Mouse (Mus musculus) forebrain, embryonic 10.5 days (tissue): ENCODE data around the gene Spryd4. TPM values are rescaled to one million over a fixed set of nuclear protein-coding genes. Genes with fewer than 3 reads are reported as not detected.

Experiments
- DNase-seq: peaks from one replicate; pipeline ENCODE4 v3.0.0-alpha.2; 2017; ENCODE audit warnings: low spot score; ENCODE audit errors: extremely low spot score
- H3K27ac ChIP-seq: fragments of 300-500 bp; sonication (generic); 2 replicates; pipeline ENCODE4 v1.5.1; 2016; ENCODE audit warnings: mild to moderate bottlenecking
- H3K27me3 ChIP-seq: fragments of 300-500 bp; sonication (generic); 2 replicates; pipeline ENCODE4 v1.6.1; 2016; ENCODE audit warnings: mild to moderate bottlenecking; ENCODE audit not compliant: poor library complexity, severe bottlenecking
- H3K36me3 ChIP-seq: fragments of 300-500 bp; sonication (generic); replicated peaks from 2 replicates; pipeline ENCODE4 v1.6.1; 2016; ENCODE audit warnings: mild to moderate bottlenecking, moderate library complexity
- H3K4me1 ChIP-seq: fragments of 300-500 bp; sonication (generic); 2 replicates; pipeline ENCODE4 v1.6.1; 2016
- H3K4me3 ChIP-seq: fragments of 300-500 bp; sonication (generic); 2 replicates; pipeline ENCODE4 v1.5.1; 2016; ENCODE audit warnings: mild to moderate bottlenecking, moderate library complexity
- H3K9me3 ChIP-seq: fragments of 300-500 bp; sonication (generic); 2 replicates; pipeline ENCODE4 v1.6.1; 2016; ENCODE audit warnings: mild to moderate bottlenecking, moderate library complexity
- whole genome bisulfite sequencing: fragments of 180-500 bp; shearing (Covaris S2); methylation state at CpG from one replicate; pipeline ENCODE4 v1.1.7; 2016; 5-methylcytosine and 5-hydroxymethylcytosine counted together
- polyA plus RNA-seq: library from polyadenylated mRNA; unstranded; fragments of >200 nt; fragmentation: Nextera tagmentation; extraction: Ambion mirVana; gene quantifications from 2 replicates; pipeline ENCODE4 v1.2.1, GENCODE M21; 2016

Gene Spryd4
- polyA plus RNA-seq, 1 experiment from 2014 or later: 29.9 TPM

- Histone ChIP-seq H3K27ac (peak overlapping the region; percentile 1; the same call in 1 of the 2 replicates), H3K27me3 (no peaks in the 10 kb centered on the region), H3K9me3 (no peaks in the 10 kb centered on the region), H3K36me3 (peaks cover 80% of the 10 kb centered on the region), H3K4me3 (no peak overlapping the region), H3K4me1 (peaks cover 40% of the 10 kb centered on the region)
- 89% methylated on average over 15 of the region's 15 CpGs for WGBS
- no peak for DNase-seq
These were observed 26.3 kb upstream of the Spryd4 start for GRCm38 (mm10) chr10:128237807-128238480.

- Histone ChIP-seq H3K27me3 (no peaks in the 10 kb centered on the region), H3K36me3 (peaks cover 64% of the 10 kb centered on the region), H3K9me3 (no peaks in the 10 kb centered on the region), H3K4me1 (peaks cover 46% of the 10 kb centered on the region), H3K4me3 (no peak overlapping the region), H3K27ac (peak overlapping the region; percentile 48; the same call in 1 of the 2 replicates)
- 58% methylated on average over 4 of the region's 4 CpGs for WGBS
- DNase-seq: no peak
These were observed 24.7 kb upstream of the Spryd4 start for GRCm38 (mm10) chr10:128236321-128236720.

GRCm38 (mm10) chr10:128232420-128232985 is 20.9 kb upstream of the Spryd4 start:
- Histone ChIP-seq H3K27ac (peak overlapping the region; percentile 100), H3K4me3 (peak overlapping the region; percentile 87), H3K27me3 (no peaks in the 10 kb centered on the region), H3K9me3 (no peaks in the 10 kb centered on the region), H3K36me3 (peaks cover 26% of the 10 kb centered on the region), H3K4me1 (peaks cover 50% of the 10 kb centered on the region)
- peak; percentile 70 for DNase-seq
- under 1% methylated on average over 14 of the region's 14 CpGs for WGBS

DNA sequence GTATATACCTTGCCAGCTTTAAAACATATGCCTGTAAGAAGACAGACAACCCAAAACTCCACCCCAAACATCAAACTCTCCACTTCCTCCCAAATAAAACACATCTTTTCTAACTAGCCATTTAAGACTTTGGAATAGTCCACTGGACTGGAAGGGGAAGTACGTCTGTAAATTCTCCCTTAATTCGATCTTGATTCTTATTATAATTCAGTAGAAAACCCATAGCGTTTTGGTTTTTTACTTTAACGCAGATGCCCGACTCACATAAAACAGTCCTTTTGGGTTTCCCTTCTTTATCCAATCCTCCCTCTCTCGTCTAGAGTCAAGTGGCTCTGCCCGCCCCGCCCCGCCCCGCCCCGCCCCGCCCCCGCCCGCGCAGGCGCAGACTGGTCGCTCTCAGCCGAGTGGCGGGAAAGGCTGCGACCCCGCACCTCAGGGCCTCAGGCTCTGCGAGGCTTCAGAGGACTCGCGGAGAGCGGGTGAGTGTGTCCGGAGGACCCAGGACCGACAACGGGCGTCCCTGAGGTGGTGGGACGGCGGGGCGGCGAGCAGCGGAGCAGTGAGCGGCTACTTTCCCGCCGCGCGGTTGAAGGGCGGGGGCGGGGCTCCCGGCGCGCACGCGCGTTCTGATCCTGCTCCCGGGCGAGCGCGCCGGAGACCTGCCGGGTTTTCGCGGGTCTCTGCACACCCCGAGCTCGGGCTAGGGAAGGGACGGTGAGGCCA is 20.3 kb upstream of the Spryd4 start, which contains the start of gene Timeless:
TSS of gene Timeless (plus strand) at position 369 of the 723 bp plus-strand sequence.
- Histone ChIP-seq H3K27ac (peak within 1 kb of the TSS; percentile 100), H3K36me3 (peaks cover 23% of the 10 kb centered on the region), H3K4me3 (peak within 1 kb of the TSS; percentile 87), H3K9me3 (no peaks in the 10 kb centered on the region), H3K27me3 (no peaks in the 10 kb centered on the region), H3K4me1 (peaks cover 51% of the 10 kb centered on the region)
- DNase-seq: peak; percentile 85
- WGBS: under 1% methylated on average over 58 of the region's 58 CpGs

DNA sequence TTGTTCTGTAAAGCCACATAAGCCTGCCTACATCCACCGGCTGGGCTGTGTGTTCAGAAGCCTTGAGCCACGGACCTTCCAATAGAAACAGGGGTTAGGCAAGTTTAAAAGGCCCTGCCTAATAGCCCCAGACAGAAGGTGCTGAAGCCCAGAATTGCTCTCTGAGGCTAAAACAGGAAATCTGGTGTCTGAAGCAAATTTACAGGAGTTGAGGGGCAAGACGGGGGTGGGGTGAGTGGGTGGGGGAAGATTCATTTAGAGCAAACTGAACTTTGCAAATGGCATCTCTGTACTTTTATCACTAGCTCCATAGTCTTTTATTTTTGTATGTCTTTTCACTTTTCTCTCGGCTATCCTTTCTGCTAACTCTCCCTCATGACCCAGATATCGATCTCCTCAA is 19.5 kb upstream of the Spryd4 start:
- DNase-seq: no peak
- Histone ChIP-seq H3K9me3 (no peaks in the 10 kb centered on the region), H3K4me3 (peak overlapping the region; percentile 87), H3K27ac (peak overlapping the region; percentile 100), H3K36me3 (peaks cover 23% of the 10 kb centered on the region), H3K27me3 (no peaks in the 10 kb centered on the region), H3K4me1 (peaks cover 55% of the 10 kb centered on the region)
- WGBS: 26% methylated on average over 5 of the region's 5 CpGs

GRCm38 (mm10) chr10:128230582-128230981 is 19.0 kb upstream of the Spryd4 start:
- Histone ChIP-seq H3K9me3 (no peaks in the 10 kb centered on the region), H3K4me3 (peak overlapping the region; percentile 87), H3K27me3 (no peaks in the 10 kb centered on the region), H3K36me3 (peaks cover 18% of the 10 kb centered on the region), H3K27ac (peak overlapping the region; percentile 100), H3K4me1 (peaks cover 55% of the 10 kb centered on the region)
- WGBS: 85% methylated on average over 12 of the region's 12 CpGs
- DNase-seq: no peak

DNA sequence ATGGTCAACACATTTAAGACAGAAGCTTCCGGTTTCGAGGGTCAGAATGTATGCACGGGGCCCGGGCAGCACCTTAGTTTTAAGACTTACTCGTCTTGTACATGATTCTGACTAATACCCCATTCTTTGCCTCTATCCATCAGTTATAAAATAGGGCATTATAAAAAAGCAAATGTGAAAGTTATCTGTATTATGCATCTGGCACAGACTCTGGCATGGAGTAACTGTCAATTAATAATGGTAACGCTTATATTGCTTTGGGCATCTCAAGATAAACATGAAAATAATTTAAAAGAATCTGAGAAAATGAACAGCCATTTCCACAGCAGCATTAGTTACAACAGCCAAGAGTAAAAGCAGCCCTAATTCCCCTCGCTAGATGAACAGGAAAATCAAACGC is 16.4 kb upstream of the Spryd4 start:
- Histone ChIP-seq H3K4me3 (no peak overlapping the region), H3K4me1 (peaks cover 47% of the 10 kb centered on the region), H3K27ac (no peak overlapping the region), H3K36me3 (no peaks in the 10 kb centered on the region), H3K9me3 (no peaks in the 10 kb centered on the region), H3K27me3 (no peaks in the 10 kb centered on the region)
- DNase-seq: no peak
- 96% methylated on average over 8 of the region's 8 CpGs for WGBS

DNA sequence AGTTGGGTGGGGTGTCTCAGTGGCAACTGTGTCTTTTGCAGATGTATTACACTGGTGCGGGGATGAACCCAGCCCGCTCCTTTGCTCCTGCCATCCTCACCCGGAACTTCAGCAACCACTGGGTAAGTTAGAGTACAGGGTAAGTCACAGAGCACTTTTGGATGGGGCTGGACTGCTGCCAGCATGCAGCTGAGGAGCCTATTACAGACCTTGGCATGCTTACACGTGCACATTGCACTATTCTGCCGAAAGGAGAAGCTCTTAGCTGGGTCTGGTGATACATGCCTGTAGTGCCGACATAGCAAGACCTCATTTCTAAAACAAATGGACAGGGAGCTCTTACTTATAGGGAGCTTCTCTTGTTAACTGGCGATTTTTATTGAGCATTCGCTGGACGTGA is 16.0 kb upstream of the Spryd4 start:
- DNase-seq: no peak
- peaks cover 43% of the 10 kb centered on the region for H3K4me1 ChIP-seq
- H3K27me3 ChIP-seq: no peaks in the 10 kb centered on the region
- no peaks in the 10 kb centered on the region for H3K9me3 ChIP-seq
- 91% methylated on average over 9 of the region's 9 CpGs for WGBS
- no peaks in the 10 kb centered on the region for H3K36me3 ChIP-seq
- H3K27ac ChIP-seq: no peak overlapping the region
- H3K4me3 ChIP-seq: no peak overlapping the region

DNA sequence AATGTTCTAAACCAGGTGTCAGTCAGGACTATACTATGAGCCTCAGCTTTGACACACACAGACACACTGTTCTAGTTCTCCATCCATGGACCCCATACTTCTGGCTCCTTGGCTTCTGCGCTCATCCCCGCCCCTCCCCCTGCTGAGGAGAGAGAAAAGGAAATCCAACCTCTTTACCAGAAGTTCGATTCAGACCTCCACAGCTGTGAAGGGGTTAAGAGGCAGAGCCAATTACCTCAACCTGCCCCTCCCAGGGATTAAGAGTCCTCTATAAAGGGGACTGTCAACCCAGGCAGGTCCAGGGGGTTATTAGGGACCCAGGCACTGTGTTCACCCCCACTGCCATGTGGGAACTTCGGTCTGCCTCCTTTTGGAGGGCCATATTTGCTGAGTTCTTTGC is 13.9 kb upstream of the Spryd4 start, which contains the start of gene Mip:
TSS of gene Mip (plus strand) at position 301 of the 400 bp plus-strand sequence.
- WGBS: 26% methylated on average over 4 of the region's 4 CpGs
- H3K9me3 ChIP-seq: no peaks in the 10 kb centered on the region
- peak within 1 kb of the TSS; percentile 10 for H3K4me3 ChIP-seq
- peak within 1 kb of the TSS; percentile 61 for H3K27ac ChIP-seq
- H3K27me3 ChIP-seq: no peaks in the 10 kb centered on the region
- DNase-seq: no peak
- peaks cover 33% of the 10 kb centered on the region for H3K4me1 ChIP-seq
- H3K36me3 ChIP-seq: no peaks in the 10 kb centered on the region

DNA sequence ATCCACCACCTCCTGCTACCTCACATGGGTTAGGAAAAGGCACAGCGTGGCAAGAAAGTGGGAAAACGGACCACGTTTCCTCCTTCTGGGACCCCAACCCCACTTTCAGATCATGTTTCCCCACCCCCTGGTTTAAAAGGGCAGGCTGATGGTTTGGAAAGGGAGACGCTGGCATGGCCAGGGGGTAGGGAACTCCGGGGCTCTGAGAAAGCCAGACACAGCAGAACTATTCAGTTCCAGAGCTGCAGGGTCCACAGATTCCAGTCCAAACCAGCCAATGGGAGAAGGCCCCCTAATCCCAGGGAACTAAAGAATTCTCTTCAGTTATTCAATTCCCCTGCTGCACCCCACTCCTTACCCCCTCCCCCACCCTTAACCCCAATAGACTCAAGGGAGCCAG is 13.5 kb upstream of the Spryd4 start:
- H3K4me3 ChIP-seq: peak overlapping the region; percentile 10; the same call in 1 of the 2 replicates
- no peaks in the 10 kb centered on the region for H3K27me3 ChIP-seq
- WGBS: 35% methylated on average over 5 of the region's 5 CpGs
- H3K9me3 ChIP-seq: no peaks in the 10 kb centered on the region
- peaks cover 29% of the 10 kb centered on the region for H3K4me1 ChIP-seq
- DNase-seq: no peak
- H3K27ac ChIP-seq: peak overlapping the region; percentile 61
- no peaks in the 10 kb centered on the region for H3K36me3 ChIP-seq

- WGBS: 71% methylated on average over 16 of the region's 16 CpGs
- Histone ChIP-seq H3K27ac (no peak overlapping the region), H3K9me3 (no peaks in the 10 kb centered on the region), H3K36me3 (no peaks in the 10 kb centered on the region), H3K4me1 (peaks cover 25% of the 10 kb centered on the region), H3K4me3 (no peak overlapping the region), H3K27me3 (no peaks in the 10 kb centered on the region)
- no peak for DNase-seq
These were observed 10.1 kb upstream of the Spryd4 start for GRCm38 (mm10) chr10:128221533-128222286.

GRCm38 (mm10) chr10:128218387-128219117 is 6.9 kb upstream of the Spryd4 start:
- H3K4me3 ChIP-seq: no peak overlapping the region
- peaks cover 13% of the 10 kb centered on the region for H3K27me3 ChIP-seq
- DNase-seq: no peak
- no peaks in the 10 kb centered on the region for H3K9me3 ChIP-seq
- no peak overlapping the region for H3K27ac ChIP-seq
- no peaks in the 10 kb centered on the region for H3K4me1 ChIP-seq
- 96% methylated on average over 18 of the region's 18 CpGs for WGBS
- no peaks in the 10 kb centered on the region for H3K36me3 ChIP-seq
